Mouse (Mus musculus): ENCODE measurements around the gene Tbc1d7.
A peak's percentile ranks its signal among the peaks of the same experiment; 100 is the strongest.

Tbc1d7 gene

DNA sequence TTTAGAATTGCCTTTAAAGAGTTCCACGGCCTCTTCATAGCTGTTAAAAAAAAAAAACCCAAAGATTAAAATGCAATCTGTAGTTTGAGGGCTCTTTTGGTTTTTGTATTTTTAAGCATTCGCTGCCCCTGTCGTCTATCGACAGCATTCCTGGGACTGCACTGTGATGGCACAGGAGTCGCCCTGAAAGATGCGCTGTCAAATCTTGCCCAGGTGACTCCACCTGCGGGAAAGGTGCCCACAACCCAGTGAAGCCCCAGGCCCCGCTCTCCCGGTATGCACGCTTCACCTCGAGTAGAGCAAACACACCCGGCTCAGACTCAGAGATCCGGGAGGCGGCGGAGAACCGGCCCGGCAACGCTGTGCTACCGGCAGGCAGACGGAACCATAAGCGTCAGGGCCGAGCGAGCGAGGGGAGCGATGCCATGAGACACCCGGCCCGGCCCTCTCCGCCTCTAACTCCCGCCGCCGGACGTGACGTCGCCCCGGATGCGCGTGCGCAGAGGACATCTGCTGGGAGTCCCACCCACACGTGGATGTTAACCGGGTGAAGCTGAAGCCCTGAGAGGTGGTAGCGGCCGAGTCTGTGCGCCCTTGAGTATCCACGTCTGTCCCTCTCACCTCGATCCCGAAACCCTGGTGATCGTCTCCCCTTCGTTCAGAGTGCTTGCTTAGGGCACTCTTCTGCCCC is at the start of gene Tbc1d7:
Gene Tbc1d7, minus strand, starts transcription at position 482 of the 691 bp plus-strand sequence.
- DNase-seq (ENCODE audit: low spot score in 2 of 2): peak; percentile 98 to 99

- no peak for DNase-seq (ENCODE audit: low spot score in 2 of 2)
Measured at GRCm38 (mm10) chr13:43220635-43221034, 49.3 kb upstream of the Tbc1d7 start.

GRCm38 (mm10) chr13:43218764-43219163 is 47.5 kb upstream of the Tbc1d7 start:
- DNase-seq (ENCODE audit: low spot score in 2 of 2): no peak

- DNase-seq (ENCODE audit: low spot score in 2 of 2): no peak
Measured at GRCm38 (mm10) chr13:43218284-43218683, 47.0 kb upstream of the Tbc1d7 start.

- DNase-seq (ENCODE audit: low spot score in 2 of 2): no peak
Measured at GRCm38 (mm10) chr13:43217686-43218085, 46.4 kb upstream of the Tbc1d7 start.

- no peak for DNase-seq (ENCODE audit: low spot score in 2 of 2)
Measured at GRCm38 (mm10) chr13:43217059-43217458, 45.8 kb upstream of the Tbc1d7 start.

GRCm38 (mm10) chr13:43215994-43216706 is 44.8 kb upstream of the Tbc1d7 start:
- no peak for DNase-seq (ENCODE audit: low spot score in 2 of 2)

GRCm38 (mm10) chr13:43215144-43215993 is 44.1 kb upstream of the Tbc1d7 start:
- no peak for DNase-seq (ENCODE audit: low spot score in 2 of 2)

DNA sequence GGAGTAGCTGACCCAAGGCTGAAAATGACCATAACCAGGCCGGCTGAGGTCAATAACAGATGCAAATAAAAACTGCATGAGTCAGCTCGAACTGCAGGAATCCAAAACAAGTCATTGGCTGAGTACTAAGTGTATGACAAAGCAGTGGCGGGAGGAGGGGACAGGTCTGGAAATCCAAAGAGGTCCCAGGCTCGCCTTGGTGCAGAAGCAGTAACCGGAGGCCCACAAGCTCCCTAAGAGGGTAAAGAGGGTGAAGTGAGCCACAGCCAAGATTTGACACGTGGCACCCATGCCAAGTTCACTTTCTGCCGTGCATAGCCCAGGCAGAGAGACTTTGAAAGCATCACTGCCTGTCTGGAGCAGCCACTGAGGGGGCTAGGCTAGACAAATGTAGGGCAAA is 41.0 kb upstream of the Tbc1d7 start:
- DNase-seq (ENCODE audit: low spot score in 2 of 2): no peak

DNA sequence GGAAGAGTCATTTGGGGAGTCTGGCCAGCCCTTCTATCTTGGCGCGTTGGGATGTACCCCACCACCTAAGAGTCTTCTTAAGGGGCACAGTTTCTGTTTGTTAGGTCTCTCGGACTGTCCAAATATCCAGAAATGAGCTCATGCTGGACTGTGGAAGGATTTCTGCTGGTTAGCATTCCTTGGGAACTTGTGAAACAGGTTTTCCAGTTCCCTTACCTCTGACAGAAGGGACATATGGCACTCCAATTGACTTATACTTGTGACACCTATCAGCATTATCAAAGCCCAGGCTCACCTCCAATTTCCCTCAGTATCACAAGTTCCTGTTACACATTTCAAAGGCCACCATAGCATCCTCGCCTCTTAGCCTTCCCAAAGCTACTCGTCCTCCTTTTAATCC is 39.7 kb upstream of the Tbc1d7 start:
- DNase-seq (ENCODE audit: low spot score in 2 of 2): no peak

DNA sequence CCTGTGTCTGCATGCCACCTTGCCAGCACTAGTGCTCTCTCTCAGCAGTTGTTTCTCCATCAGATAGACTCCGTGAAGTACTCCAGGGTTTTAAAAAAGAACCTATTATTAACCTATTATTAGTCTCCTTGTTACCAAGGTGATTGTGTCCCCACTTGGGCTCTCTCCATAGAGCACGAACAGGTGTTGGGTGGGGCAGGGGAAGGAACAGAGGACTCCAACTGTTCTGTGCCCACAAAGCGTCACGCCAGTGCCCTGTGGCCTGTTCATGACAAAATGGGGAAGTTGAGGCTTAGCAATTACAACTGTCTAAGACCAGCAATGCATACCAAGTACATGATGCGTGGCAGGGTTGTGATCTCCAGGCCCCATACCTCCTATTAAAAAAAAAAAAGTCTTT is 38.3 kb upstream of the Tbc1d7 start:
- no peak for DNase-seq (ENCODE audit: low spot score in 2 of 2)

- no peak for DNase-seq (ENCODE audit: low spot score in 2 of 2)
Measured at GRCm38 (mm10) chr13:43208914-43209439, 37.7 kb upstream of the Tbc1d7 start.

DNA sequence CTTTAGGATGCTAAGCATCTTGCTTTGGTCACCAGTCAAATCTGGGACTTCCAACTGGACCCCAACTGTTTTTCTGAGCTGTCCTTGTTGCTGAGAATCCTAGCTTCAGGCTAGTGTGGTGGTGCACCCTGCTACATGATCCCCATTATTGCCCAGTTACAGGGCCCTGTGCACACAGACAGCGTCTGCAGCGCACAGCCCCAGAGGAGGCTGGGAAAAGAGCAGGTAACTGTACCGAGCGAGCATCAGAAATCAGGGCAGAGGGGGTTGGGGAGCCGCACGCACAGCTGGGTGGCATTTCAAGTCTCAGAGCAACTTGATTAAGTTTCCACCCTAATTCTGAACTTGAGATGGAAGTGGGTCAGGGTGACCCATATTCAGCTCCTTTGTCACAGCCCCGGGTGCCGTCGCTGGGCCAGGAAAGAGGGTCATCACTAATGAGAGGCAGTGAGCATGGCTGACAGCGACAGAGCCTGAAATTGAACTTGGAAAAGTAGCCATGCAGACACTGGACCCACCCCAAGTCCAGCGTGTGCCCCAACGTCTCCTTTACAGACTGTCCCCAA is 34.9 kb upstream of the Tbc1d7 start:
- DNase-seq (ENCODE audit: low spot score in 2 of 2): no peak

DNA sequence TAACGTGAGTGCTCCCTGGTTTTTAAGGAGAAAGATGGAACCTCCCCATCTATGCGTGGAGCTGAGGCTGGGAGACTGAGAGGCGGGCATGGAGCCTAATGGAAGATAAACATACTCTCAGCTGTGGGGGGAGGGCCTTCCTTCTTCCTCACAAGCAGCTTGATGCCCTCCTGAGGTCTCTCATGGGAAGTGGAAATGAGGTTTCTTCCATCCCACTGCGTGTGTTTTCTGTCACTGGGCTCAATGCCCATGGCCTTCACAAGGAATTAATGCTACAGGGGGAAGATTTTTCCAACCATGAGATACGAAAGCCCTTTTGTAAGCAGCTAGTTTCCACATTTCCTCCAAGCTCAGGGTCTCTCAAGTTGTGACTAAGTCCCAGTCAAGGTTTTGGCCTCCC is 32.3 kb upstream of the Tbc1d7 start:
- DNase-seq (ENCODE audit: low spot score in 2 of 2): no peak

- no peak for DNase-seq (ENCODE audit: low spot score in 2 of 2)
Measured at GRCm38 (mm10) chr13:43203234-43203633, 31.9 kb upstream of the Tbc1d7 start.

GRCm38 (mm10) chr13:43202351-43202750 is 31.1 kb upstream of the Tbc1d7 start:
- no peak for DNase-seq (ENCODE audit: low spot score in 2 of 2)

GRCm38 (mm10) chr13:43201033-43201432 is 29.7 kb upstream of the Tbc1d7 start:
- no peak for DNase-seq (ENCODE audit: low spot score in 2 of 2)

DNA sequence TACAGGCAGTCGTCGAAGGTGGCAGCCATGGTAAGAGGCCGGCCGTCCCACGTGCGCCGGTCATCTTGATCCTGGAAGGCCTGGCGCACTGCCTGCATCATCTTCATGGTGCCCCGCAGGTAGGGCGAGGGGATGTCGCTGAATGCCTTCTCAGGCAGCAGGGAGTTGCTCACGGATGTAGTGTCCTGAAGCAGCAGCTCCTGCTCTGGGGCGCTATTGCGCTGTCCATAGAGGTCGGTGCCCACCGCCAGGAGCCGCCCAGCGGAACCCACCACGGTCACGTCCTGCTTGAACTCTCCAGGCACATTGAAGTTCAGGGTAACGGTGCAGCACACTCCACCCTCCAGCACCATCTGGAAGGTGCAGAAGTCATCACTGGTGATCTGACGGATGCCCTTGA is 29.2 kb upstream of the Tbc1d7 start:
- no peak for DNase-seq (ENCODE audit: low spot score in 2 of 2)

DNA sequence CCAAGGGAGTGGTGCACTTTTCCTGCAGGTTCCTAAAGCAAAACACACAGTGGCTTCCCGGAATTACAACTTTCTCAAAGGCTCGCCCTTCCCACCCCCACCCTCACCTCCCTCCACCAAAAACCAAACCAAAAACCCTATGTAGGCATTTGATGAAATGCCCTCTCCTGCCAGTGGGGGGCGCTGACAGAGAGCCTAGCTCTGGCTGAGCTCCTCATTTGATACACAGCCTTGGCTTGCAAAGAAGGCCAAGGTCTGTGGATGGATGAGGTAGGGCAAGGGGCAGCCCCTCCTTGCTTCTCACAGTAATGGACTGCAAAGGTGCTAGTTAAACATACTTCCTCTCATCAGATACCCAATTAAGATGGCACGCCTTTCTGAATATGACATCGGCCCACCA is 28.4 kb upstream of the Tbc1d7 start:
- DNase-seq (ENCODE audit: low spot score in 2 of 2): no peak

DNA sequence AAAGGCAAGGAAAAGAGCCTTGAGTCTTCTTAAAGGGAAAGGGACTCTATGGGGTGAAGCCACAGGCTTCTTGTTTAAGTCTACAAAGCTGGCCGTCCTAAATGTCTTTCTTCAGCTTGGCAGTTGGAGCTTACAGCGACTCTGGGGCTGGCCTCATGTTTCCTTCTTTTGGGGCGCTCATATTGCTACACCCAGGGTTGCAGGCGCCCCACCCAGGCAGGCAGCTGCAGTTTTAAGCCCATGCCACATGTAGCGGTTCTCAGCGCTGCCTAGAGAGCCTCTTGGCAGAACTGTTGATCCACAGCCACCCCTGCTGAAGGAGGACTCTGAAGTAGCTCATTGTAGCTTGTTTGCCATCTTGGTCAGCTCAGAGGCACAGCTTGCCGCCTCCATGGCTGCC is 28.0 kb upstream of the Tbc1d7 start:
- no peak for DNase-seq (ENCODE audit: low spot score in 2 of 2)

DNA sequence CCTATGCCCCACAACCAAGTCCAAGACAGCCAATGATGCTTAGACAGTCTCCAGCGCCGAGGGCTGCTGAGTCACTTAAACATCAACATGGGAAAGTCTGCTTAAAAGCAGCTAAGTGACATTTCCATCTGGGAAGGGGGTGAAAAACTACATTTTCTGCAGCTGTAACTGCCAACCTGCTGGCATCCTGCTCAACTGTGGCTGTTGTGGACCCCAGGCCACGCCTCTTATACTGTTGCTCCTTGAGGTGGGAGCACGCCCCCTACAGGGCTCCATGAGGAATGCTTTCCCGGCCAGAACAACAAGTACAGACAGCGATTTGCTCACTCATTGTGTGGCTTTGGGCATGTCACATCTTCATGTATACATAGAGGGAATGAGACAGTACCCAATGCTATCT is 25.9 kb upstream of the Tbc1d7 start:
- DNase-seq (ENCODE audit: low spot score in 2 of 2): no peak

DNA sequence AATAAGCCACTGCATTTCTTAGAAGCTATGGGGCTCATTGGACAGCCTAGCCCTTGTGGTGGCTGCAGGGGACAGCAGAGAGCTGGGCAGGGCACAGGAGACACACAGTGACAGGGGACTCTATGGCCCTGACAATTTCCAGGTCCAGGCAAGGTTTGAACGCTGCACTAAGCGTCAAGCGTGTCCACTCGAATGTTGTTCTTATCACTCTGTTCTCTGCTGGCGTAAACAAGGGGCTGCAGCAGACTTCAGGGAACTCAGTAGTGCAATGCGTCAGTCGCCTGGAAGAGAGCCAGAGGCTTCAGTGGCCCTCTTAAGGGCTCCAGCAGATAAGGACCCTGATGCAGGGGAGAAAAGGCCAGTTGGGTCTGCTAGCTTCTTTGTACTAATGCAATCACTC is 24.7 kb upstream of the Tbc1d7 start:
- DNase-seq (ENCODE audit: low spot score in 2 of 2): no peak
